Comparison of ENCODE assay signal across 9 mouse cellular contexts in the genomic region with DNA sequence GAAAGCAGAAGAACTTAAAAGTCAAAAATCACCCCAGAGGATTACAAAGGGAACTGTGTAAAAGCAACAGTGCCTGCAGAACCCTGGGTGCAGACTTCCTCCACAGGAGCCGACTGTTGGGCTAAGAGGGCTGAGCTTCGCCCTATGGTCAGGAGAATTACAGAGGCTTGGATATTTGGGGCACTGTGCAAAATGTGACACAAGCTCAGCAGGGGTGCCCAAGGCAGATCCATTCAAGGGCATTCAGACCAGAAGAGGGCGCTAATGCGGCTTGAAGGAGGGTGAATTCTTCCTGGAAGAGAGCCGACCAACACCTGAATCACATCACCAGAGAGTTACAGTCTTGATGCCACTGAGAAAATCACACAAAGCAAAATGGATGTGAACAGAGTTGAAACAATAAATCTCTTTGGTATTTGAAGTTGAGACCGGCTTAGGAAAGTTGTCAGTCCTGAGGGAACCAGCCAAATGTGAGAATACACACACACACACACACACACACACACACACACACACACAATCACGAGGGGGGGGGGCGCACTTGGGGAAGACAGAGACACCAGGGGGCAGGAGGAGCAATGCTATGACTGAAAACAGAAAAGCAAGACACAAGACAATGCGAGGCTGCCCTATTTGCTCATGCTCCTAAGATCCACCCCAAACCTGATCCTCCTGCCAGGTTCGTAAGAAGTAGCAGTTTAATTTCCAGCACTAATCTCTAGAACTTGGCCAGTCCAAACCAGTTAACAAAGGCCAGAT. TPM values are rescaled to one million over a fixed set of nuclear protein-coding genes. Genes with fewer than 3 reads are reported as not detected.
DNase-seq lines count a peak whose midpoint lies in the region; ATAC-seq and TF ChIP-seq lines count a peak whose summit lies in the region.
"Had no signal": no experiment of that assay in that cellular context is flagged by ENCODE, and none has a peak within 500 bp of the region (broad histone marks: within the 10 kb centered on the region; RNA-seq: fewer than 3 reads in every experiment).

No protein-coding gene starts in this region.

- no peaks in the 10 kb centered on the region for H3K27me3 ChIP-seq in testis, adult 2 months (ENCODE audit: control insufficient read depth, insufficient read depth, low read length)
- H3K27me3 ChIP-seq in kidney, adult 2 months (replicated peaks; ENCODE audit: control insufficient read depth, insufficient read depth, low read length): no peaks in the 10 kb centered on the region
- no peaks in the 10 kb centered on the region for H3K27me3 ChIP-seq in small intestine, adult 2 months (ENCODE audit: control insufficient read depth, insufficient read depth, low read length)
- H3K27me3 ChIP-seq: hindbrain, embryonic 15.5 days had no signal

- no peaks in the 10 kb centered on the region; the same call in 1 of the 2 replicates for H3K36me3 ChIP-seq in testis, adult 2 months (ENCODE audit: control insufficient read depth, insufficient read depth, low read length)
- no peaks in the 10 kb centered on the region for H3K36me3 ChIP-seq in kidney, adult 2 months (ENCODE audit: control insufficient read depth, insufficient read depth, low read length)
- peaks cover 10% of the 10 kb centered on the region for H3K36me3 ChIP-seq in small intestine, adult 2 months (ENCODE audit: control insufficient read depth, insufficient read depth, low read length)

- peak overlapping the region; percentile 32; the same call in 1 of the 2 replicates for H3K27ac ChIP-seq in testis, adult 2 months (ENCODE audit: control insufficient read depth, insufficient read depth, low read depth, low read length)
- H3K27ac ChIP-seq in kidney, adult 2 months (ENCODE audit: insufficient read depth, low read depth, low read length): no peak overlapping the region
- no peak overlapping the region for H3K27ac ChIP-seq in small intestine, adult 2 months (ENCODE audit: insufficient read depth, low read depth, low read length)
- H3K27ac ChIP-seq: hindbrain, embryonic 15.5 days had no signal

- H3K4me3 ChIP-seq in testis, adult 2 months (ENCODE audit: control insufficient read depth, low read depth, low read length): no peak overlapping the region
- H3K4me3 ChIP-seq in kidney, adult 2 months (ENCODE audit: insufficient read depth, low read depth, low read length): no peak overlapping the region
- no peak overlapping the region for H3K4me3 ChIP-seq in small intestine, adult 2 months (ENCODE audit: low read depth, low read length)
- H3K4me3 ChIP-seq: hindbrain, embryonic 15.5 days had no signal

- TF ChIP-seq POLR2A in testis, adult 2 months (IDR thresholded peaks at IDR 0.05; ENCODE audit: control insufficient read depth, low read depth, low read length): no peak
- TF ChIP-seq POLR2A in kidney, adult 2 months (IDR thresholded peaks at IDR 0.05; ENCODE audit: low read depth, low read length): no peak
- TF ChIP-seq POLR2A in small intestine, adult 2 months (IDR thresholded peaks at IDR 0.05; ENCODE audit: low read depth, low read length): no peak

- peaks cover 4% of the 10 kb centered on the region for H3K4me1 ChIP-seq in testis, adult 2 months (ENCODE audit: control insufficient read depth, insufficient read depth, low read length)
- 0 out of 2 replicates have a peak, but pooled peaks cover 5% of the 10 kb centered on the region for H3K4me1 ChIP-seq in kidney, adult 2 months (ENCODE audit: control insufficient read depth, insufficient read depth, low read length)
- no peaks in the 10 kb centered on the region; the same call in 1 of the 2 replicates for H3K4me1 ChIP-seq in small intestine, adult 2 months (ENCODE audit: control insufficient read depth, insufficient read depth, insufficient read length, low read length)
- H3K4me1 ChIP-seq: hindbrain, embryonic 15.5 days had no signal

- WGBS in kidney, adult 2 months: 48% methylated on average over 10 of the region's 10 CpGs
- WGBS in small intestine, adult 2 months: 51% methylated on average over 10 of the region's 10 CpGs

- no peak for DNase-seq in testis, postnatal 14 days (ENCODE audit: low spot score)
- peak; percentile 49 for DNase-seq in adrenal gland, adult 8-10 months
- DNase-seq in embryo, embryonic 9.5 days (ENCODE audit: extremely low spot score): peak; percentile 41
- peak; percentile 82 for DNase-seq in kidney, adult 2 months
- DNase-seq in lung, postnatal 10 days: peak; percentile 83

- no peak for ATAC-seq in erythroblast, adult 5-6 weeks (replicated peaks; ENCODE audit: low FRiP score, poor library complexity, severe bottlenecking)

- peak; percentile 27; the same call in 1 of the 2 replicates for TF ChIP-seq CTCF in testis, adult 2 months (IDR thresholded peaks at IDR 0.05; ENCODE audit: control insufficient read depth, insufficient read depth, insufficient replicate concordance, low read depth, low read length)
- peak; percentile 75 for TF ChIP-seq CTCF in kidney, adult 2 months (conservative IDR thresholded peaks at IDR 0.05; ENCODE audit: insufficient read depth, insufficient read length, low read depth, low read length)
- peak; percentile 75; the same call in 1 of the 2 replicates for TF ChIP-seq CTCF in small intestine, adult 2 months (IDR thresholded peaks at IDR 0.05; ENCODE audit: extremely low read depth, insufficient read length, insufficient replicate concordance, low read depth, low read length)

RNA-seq across cellular contexts. Expression of a gene that starts 20.2 kb away (rescaled TPM):
- polyA plus RNA-seq in testis, adult 2 months (2012; rRNA removed): 7.6 and 9.1 TPM in 2 replicates
- total RNA-seq in adrenal gland, adult 8-10 months (2022): 10 to 100 TPM; 11.4 to 16.4 (median 14.5) TPM
- 4.9 and 5.0 TPM in 2 replicates for polyA plus RNA-seq in kidney, adult 2 months (2012; rRNA removed)
- 2.1 and 4.4 TPM in 2 replicates for polyA plus RNA-seq in small intestine, adult 2 months (2012; rRNA removed)
- total RNA-seq in erythroblast, adult 5-6 weeks (2015; ENCODE audit: low replicate concordance): 0.63 and 0.77 TPM in 2 replicates
- 0.84 and 1.9 TPM in 2 replicates for total RNA-seq in erythroblast, adult 5-6 weeks (2017; ENCODE audit: low replicate concordance)

RNA-seq across cellular contexts. Expression of a gene that starts 48.6 kb away (rescaled TPM):
- 3.0 and 4.5 TPM in 2 replicates for polyA plus RNA-seq in testis, adult 2 months (2012; rRNA removed)
- total RNA-seq in adrenal gland, adult 8-10 months (2022): 10 to 100 TPM; 10.8 to 29.6 (median 21.0) TPM
- polyA plus RNA-seq in kidney, adult 2 months (2012; rRNA removed): 42.6 and 49.1 TPM in 2 replicates
- 150 and 219 TPM in 2 replicates for polyA plus RNA-seq in small intestine, adult 2 months (2012; rRNA removed)
- 2.3 and 10.9 TPM in 2 replicates for total RNA-seq in erythroblast, adult 5-6 weeks (2015; ENCODE audit: low replicate concordance)
- 2.3 and 4.2 TPM in 2 replicates for total RNA-seq in erythroblast, adult 5-6 weeks (2017; ENCODE audit: low replicate concordance)
